Mouse (Mus musculus): ENCODE results near the gene Sdf4.

The Sdf4 gene

DNA sequence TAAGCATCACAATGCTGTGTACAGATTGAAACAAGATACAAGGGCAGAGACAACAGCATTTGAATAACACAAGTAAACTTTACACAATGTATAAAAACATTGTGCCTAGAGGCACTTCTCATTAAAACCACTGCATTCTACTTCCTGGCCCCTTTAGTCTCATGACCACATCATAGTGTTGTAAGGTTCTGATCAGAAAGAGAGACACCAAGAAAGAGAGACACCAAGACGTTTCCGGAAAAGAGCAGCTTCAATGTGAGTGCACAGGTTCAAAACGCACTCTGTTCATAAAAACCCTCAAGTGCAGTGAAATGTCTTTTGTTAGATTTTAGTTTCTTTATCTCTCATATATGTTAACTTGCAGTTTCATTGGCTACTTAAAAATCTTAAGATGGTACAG is 11.4 kb downstream of the Sdf4 start:
- no peak for DNase-seq (ENCODE audit: low spot score in 2 of 2)

DNA sequence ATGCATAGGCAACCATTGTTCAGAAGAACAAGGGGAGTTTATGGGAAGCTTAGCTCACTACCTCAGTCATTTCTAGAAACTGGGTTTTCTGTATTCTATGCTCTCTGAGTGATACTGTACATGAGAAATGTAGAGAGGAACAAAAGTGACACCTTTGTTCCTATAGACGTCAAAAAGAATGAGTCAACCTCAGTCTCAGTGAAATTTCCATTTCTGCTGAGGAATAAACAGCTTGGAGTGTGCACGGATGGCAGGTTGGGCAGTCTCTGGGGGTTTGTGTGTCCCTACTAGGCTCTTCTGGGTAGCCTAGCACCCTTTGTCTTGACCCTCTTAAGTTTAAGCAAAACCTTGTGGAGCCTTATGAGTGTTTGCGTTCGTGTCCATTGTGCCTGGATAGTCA is 15.7 kb downstream of the Sdf4 start:
- no peak for DNase-seq (ENCODE audit: low spot score in 2 of 2)

GRCm38 (mm10) chr4:156013637-156014036 is 21.0 kb downstream of the Sdf4 start, which contains the start of gene Tnfrsf4:
Gene Tnfrsf4 (plus strand): TSS chr4:156013843.
- DNase-seq (ENCODE audit: low spot score in 2 of 2): no peak

GRCm38 (mm10) chr4:156014436-156014835 is 21.8 kb downstream of the Sdf4 start:
- DNase-seq (ENCODE audit: low spot score in 2 of 2): no peak

GRCm38 (mm10) chr4:156019771-156020170 is 27.1 kb downstream of the Sdf4 start:
- DNase-seq (ENCODE audit: low spot score in 2 of 2): no peak

DNA sequence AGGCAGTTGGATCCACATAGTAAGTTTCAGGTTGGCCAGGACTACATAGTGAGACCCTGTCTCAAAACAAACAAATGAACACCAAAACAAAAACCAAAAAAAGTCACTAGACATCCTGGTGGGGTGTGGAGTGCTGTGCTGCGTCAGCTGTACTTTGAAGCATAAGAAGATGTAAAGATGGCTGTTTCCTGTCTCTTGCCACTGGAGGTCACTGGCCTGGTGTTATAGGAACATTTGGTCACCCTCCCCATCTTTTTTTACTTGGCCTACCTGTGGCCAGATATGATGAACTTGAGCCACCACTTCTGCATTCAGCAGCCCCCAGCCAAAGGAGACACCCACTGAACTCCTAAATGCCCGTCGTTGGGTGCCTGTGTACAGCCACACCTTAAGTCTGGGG is 28.7 kb downstream of the Sdf4 start:
- DNase-seq (ENCODE audit: low spot score in 2 of 2): no peak

DNA sequence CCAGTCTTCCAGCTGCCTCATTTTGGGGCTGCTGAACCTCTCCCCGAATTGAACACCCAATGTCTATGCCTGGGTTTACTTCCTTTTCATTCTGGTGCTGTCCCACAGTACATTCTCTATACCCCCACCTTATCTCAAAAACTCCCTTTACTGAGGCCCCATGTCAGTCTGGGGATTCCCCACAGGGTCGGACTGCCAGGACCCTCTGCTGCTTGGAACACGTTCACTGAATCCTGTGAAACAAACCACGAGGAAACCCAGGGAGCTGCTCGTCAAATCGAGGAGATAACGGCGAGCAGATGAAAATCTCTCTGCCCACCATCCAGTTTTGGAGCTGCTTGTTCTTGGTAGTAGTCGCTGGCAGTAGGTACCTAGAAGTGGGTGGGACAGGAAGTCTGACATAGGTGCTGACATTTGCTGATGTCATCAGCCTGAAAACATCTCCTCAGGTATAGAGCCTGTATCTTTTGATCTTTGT is 29.3 kb downstream of the Sdf4 start:
- DNase-seq (ENCODE audit: low spot score in 2 of 2): no peak

DNA sequence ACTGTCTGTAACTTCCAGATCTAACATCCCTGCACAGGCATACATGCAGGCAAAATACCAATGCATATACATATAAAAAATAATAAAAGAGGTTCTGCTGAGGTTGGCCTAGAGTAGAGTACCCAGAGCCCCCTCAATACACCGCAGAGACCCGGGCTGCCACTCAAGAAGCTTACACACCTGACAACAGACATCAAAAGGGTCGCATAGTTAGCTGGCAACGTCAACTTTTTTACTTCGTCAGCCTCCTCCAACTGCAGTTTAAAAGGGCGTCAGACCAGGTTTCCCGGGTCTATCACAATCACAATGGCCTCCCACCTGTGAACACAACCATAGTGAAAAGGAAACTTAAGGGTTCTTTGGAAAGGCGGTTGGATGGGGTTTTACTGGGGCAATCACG is 30.8 kb downstream of the Sdf4 start:
- no peak for DNase-seq (ENCODE audit: low spot score in 2 of 2)

GRCm38 (mm10) chr4:156024184-156024583 is 31.5 kb downstream of the Sdf4 start:
- peak; percentile 26 to 52 for DNase-seq (ENCODE audit: low spot score in 2 of 2)

DNA sequence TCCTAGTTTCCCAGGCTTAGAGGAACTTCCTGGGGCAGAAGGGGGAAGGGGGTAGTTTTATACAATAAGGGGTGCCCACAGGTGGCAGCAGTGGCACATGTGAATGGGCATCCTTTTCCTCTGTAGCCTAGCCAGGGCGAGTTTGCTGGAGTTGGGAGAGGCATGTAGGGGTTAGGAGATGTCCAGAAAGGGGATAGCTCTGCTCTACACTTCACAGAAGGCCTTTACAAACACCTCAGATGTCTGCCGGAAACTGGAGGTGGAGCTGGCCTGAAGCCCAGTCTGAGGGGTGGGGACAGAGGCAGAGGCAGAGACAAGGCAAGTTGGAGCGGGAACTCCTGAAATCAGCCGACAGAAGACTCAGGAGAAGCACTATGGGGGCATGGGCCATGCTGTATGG is 33.3 kb downstream of the Sdf4 start, which contains the start of gene Tnfrsf18:
Tnfrsf18 (plus strand) TSS at position 152 of the 400 bp plus-strand sequence.
- peak in 1 of 2 experiments; percentile 28 for DNase-seq (ENCODE audit: low spot score in 2 of 2)

- no peak for DNase-seq (ENCODE audit: low spot score in 2 of 2)
These were observed 35.9 kb downstream of the Sdf4 start for GRCm38 (mm10) chr4:156028580-156028979.

DNA sequence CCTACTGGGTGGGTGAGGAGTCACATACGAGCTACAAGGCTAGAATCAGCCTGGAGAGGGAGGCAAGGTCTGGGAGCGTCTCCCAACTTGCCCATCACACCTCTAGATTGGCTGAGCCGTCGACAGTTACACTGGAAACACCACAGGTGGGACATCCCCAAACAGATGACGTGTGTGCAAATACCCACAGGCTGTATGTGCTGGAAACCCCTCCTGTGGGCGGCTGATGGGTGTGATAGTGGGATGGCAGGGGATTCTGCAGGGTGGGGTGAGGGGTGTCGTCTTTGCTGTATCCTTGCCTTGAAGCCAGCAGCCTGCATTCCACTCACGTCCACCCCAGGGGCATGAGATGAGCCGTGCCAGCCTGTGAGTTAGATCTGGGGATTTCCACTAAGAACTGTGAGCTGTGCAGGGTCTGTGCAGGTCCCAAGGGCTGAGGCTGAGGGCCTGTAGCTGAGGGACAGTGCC is 38.0 kb downstream of the Sdf4 start:
- no peak for DNase-seq (ENCODE audit: low spot score in 2 of 2)

DNA sequence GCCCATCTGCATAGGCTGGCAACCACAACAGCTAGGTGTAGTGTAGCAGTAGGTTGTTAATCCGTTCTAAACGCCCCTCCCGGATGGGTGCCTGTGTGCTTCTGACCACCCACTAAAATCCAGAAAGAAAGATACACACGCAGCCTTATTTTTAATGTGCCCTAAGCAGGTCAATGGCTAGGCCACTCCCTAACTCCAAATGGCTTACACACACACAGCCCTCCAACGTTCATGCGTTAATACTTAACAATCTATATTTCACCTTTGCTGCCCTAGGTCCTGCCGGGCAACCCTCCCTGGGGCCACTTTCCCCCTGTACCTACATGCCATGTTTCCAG is 38.6 kb downstream of the Sdf4 start:
- no peak for DNase-seq (ENCODE audit: low spot score in 2 of 2)

- peak; percentile 87 to 92 for DNase-seq (ENCODE audit: low spot score in 2 of 2)
These were observed 39.1 kb downstream of the Sdf4 start for GRCm38 (mm10) chr4:156031593-156032391.

- DNase-seq (ENCODE audit: low spot score in 2 of 2): no peak
These were observed 40.2 kb downstream of the Sdf4 start for GRCm38 (mm10) chr4:156032856-156033255.

- DNase-seq (ENCODE audit: low spot score in 2 of 2): peak; percentile 50 to 52
These were observed 40.9 kb downstream of the Sdf4 start for GRCm38 (mm10) chr4:156033476-156034119.

GRCm38 (mm10) chr4:156034301-156034700 is 41.6 kb downstream of the Sdf4 start:
- DNase-seq (ENCODE audit: low spot score in 2 of 2): no peak

- no peak for DNase-seq (ENCODE audit: low spot score in 2 of 2)
These were observed 42.2 kb downstream of the Sdf4 start for GRCm38 (mm10) chr4:156034901-156035300.

DNA sequence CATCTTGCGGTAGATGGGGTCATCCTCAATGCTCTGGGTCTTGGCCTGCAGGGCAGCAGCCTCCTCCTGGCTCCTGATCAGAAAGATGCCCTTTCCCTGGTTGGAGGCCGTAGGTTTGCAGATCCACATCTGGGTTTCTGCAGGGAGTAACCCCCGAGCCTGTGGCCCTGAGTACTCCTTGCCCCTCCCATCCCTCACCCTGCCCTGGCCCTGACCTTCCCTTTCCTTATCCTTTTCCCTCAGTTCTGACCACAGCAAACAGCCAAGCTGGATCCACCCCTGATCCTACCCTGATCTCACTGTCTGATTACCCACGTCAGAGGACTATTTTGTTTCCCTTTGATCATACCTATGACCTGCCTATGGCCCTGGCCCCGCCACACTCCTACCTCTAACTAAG is 52.1 kb downstream of the Sdf4 start:
- no peak for DNase-seq (ENCODE audit: low spot score in 2 of 2)

DNA sequence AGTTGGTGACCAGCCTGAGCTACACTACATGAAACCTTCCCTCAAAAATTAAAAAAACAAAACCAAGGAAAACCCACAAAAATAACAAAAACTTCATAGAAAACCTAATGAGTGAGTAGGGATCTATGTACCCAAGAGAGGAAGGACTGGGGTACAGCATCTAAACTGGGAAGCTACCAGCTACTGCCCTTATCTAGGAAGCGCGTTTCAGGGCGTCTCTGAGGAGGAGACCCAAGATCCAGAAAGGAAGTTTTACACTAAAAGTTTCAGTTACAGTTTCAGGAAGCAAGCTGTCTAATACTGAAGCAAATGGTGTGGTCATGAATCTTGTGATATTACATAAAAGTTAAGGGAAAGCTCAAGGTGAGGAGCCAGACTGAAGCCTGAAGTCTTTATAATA is 57.1 kb downstream of the Sdf4 start:
- no peak for DNase-seq (ENCODE audit: low spot score in 2 of 2)

DNA sequence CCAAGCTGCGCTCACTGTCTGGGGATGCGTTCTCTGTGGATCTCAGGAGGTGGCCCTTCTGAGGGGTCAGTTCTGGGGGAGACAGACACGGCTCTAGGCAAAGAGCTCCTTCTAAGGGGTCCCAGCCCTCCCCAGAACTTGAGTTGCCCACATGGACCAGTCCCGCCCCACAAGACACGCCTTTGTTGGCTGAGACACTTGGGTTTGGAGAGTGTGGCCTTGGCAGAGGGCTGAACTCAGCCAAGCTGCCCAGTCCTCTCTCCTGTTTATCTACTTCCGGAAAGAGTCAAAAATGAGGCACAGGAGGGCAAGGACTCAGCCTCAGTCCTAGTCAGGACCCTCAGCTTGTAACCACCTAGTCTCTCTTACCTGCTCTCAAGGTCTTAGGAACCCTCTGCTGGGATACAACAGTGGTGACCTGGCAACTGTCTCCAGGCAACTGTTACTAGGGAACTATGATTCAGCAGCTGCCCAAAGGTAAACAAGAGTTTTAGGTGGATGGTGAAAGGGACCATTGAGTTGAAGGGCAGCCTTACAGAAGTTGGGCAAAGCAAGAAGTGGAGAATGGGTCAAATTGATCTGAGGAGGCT is 57.8 kb downstream of the Sdf4 start:
- no peak for DNase-seq (ENCODE audit: low spot score in 2 of 2)

DNA sequence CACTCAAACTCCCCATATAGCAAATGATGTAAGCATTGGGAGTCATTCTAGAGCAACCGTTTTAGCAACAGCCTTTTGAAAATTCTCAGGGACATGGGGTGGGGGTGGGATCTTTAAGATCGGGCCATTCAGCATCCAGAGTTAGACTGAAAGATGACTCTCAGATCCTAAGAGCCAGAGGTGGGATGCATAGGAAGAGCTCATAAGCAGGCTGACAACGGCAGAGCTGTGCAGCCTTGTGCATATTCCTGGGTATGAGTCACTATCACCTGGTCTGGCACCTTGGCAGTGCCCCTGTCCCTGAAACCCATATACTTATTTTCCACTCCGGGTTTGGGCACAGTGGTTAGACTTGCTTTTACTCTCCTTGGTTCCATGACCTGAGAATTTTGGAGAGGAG is 60.4 kb downstream of the Sdf4 start:
- no peak for DNase-seq (ENCODE audit: low spot score in 2 of 2)

DNA sequence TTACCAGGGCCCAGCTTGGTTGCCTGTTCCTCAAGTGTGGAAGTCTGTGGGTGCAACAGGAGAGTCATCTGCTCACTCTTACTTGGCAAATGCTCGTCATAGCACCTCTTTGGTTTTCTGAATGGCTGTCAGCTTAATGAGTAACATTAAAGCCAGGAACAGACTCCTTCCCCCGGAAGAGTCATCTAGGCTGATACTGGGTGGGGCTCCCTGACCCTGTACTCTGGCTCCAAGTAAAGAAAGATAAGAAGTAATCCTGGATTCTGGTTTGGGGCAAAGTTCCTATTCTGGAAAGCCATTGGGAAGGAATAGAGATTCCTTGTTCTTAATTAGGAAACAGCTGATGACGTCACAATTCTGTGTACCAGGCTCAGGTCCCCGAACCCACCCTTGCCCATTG is 61.5 kb downstream of the Sdf4 start:
- DNase-seq (ENCODE audit: low spot score in 2 of 2): no peak
